Mouse (Mus musculus): ENCODE measurements at regions not wholly inside any gene's neighbourhood (a gene's known extent, or its start where the extent isn't known, plus 50 kb on each side); places are given as distances from the start of the nearest gene placed in this dataset.
"Not testable (repeated sequence)": the region's sequence is repeated elsewhere in the genome, so short reads cannot be mapped to it uniquely, and the experiment has no call there.

DNA sequence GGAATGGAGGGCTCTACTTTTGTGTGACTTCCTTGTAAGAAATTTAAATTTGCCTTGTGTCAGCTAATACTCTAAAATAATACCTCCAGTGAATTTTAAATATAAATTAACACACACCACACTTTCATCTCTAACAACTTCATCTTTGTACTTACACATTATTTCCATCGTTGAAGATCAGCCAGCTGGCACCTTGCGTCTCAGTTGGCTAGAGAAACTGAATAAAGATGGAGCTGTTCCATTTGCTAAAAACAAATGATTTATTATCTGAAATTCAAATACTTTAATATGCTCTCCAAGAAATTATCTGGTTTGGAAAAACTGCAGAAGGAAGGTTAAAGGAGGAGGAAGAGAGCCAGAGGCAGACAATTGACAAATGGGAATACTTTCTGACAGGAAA lies 122.0 kb upstream of the Gm11096 start:
- Histone ChIP-seq H3K27me3 (ENCODE audit: poor library complexity, severe bottlenecking) (no peaks in the 10 kb centered on the region), H3K9me3 (no peaks in the 10 kb centered on the region), H3K4me3 (no peak overlapping the region), H3K27ac (no peak overlapping the region), H3K4me1 (no peaks in the 10 kb centered on the region), H3K36me3 (replicated peaks) (no peaks in the 10 kb centered on the region)
- DNase-seq (ENCODE audit: extremely low spot score, low spot score) = no peak
- WGBS = 98% methylated on average over 2 of the region's 2 CpGs

DNA sequence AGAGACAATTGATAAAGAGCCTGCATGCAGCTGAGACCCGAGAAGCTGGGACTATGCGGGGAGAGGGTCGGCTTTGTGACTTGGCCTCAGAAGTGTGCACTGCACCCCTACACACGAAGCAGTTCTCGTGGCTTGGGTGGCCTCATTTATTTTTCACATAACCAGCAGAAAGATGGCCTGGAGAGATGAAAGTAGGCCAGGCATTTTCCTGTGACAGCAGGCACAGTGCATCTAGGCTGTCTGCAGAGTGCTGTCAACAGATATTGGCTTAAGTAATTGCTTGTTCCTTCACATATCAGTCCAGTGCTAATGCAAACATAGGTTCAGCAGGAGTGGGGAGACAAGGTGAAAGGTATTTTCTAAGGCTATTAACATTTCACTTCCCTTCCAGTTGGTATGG lies 124.9 kb upstream of the Gm11096 start:
- Histone ChIP-seq H3K9me3 (no peaks in the 10 kb centered on the region), H3K4me3 (no peak overlapping the region), H3K27ac (no peak overlapping the region), H3K27me3 (ENCODE audit: poor library complexity, severe bottlenecking) (no peaks in the 10 kb centered on the region), H3K36me3 (replicated peaks) (no peaks in the 10 kb centered on the region), H3K4me1 (no peaks in the 10 kb centered on the region)
- no peak for DNase-seq (ENCODE audit: extremely low spot score, low spot score)
- 84% methylated on average over 5 of the region's 5 CpGs for WGBS

DNA sequence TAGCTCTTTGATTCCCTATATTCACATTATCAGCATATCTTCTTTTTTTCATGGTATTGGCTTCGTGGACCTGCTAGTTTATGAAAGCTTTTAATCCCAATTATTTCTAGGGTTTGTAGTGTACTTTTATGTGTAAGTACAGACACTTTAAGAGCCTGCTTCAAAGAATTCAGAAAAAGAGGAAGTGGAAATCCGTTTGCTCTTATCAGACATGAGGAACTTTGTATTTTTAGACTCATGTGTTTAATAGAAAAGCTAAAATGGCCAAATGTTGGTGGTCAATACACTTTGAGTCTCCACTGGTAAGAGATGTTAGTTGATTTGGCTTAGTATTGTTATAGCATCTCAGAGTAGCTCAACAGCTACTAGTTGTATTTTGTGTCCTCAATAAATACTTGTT lies 135.7 kb upstream of the Gm11096 start:
- Histone ChIP-seq H3K27me3 (ENCODE audit: poor library complexity, severe bottlenecking) (no peaks in the 10 kb centered on the region), H3K36me3 (replicated peaks) (no peaks in the 10 kb centered on the region), H3K27ac (no peak overlapping the region), H3K4me1 (no peaks in the 10 kb centered on the region), H3K4me3 (no peak overlapping the region), H3K9me3 (no peaks in the 10 kb centered on the region)
- DNase-seq (ENCODE audit: extremely low spot score, low spot score) = no peak
- 79% methylated on average over 2 of the region's 2 CpGs for WGBS

- Histone ChIP-seq H3K4me3 (no peak overlapping the region), H3K9me3 (no peaks in the 10 kb centered on the region), H3K36me3 (replicated peaks) (no peaks in the 10 kb centered on the region), H3K27ac (no peak overlapping the region), H3K4me1 (no peaks in the 10 kb centered on the region), H3K27me3 (ENCODE audit: poor library complexity, severe bottlenecking) (no peaks in the 10 kb centered on the region)
- 88% methylated on average over 1 of the region's 1 CpGs for WGBS
- no peak for DNase-seq (ENCODE audit: extremely low spot score, low spot score)
Observed at GRCm38 (mm10) chr17:81304574-81304973, 137.0 kb upstream of the Gm11096 start.

DNA sequence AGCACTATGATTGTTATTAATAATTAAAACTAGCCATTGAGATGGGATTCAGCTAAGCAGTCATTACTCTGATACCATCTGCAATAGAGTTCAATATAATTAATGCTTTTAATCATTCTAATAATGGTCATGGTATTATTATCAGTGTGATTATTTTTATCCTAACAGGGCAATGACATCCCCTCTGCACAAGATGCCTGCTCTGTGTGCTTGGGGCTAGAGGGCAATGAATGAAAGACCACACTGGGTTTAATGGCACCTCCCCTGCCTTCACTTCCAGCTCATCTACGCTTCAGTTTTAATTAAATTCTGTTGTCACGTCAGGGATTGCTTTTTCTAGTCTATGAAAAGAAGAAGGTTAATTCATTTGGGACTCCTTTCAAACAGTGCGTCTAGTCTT lies 139.1 kb upstream of the Gm11096 start:
- Histone ChIP-seq H3K9me3 (no peaks in the 10 kb centered on the region), H3K4me3 (no peak overlapping the region), H3K36me3 (replicated peaks) (no peaks in the 10 kb centered on the region), H3K27me3 (ENCODE audit: poor library complexity, severe bottlenecking) (no peaks in the 10 kb centered on the region), H3K27ac (no peak overlapping the region), H3K4me1 (no peaks in the 10 kb centered on the region)
- no peak for DNase-seq (ENCODE audit: extremely low spot score, low spot score)
- WGBS = 50% methylated on average over 3 of the region's 3 CpGs

GRCm38 (mm10) chr17:81291829-81292228 lies 149.7 kb upstream of the Gm11096 start:
- Histone ChIP-seq H3K4me3 (no peak overlapping the region), H3K9me3 (no peaks in the 10 kb centered on the region), H3K27ac (no peak overlapping the region), H3K27me3 (ENCODE audit: poor library complexity, severe bottlenecking) (no peaks in the 10 kb centered on the region), H3K4me1 (no peaks in the 10 kb centered on the region), H3K36me3 (replicated peaks) (no peaks in the 10 kb centered on the region)
- no peak for DNase-seq (ENCODE audit: extremely low spot score, low spot score)
- 93% methylated on average over 2 of the region's 2 CpGs for WGBS

DNA sequence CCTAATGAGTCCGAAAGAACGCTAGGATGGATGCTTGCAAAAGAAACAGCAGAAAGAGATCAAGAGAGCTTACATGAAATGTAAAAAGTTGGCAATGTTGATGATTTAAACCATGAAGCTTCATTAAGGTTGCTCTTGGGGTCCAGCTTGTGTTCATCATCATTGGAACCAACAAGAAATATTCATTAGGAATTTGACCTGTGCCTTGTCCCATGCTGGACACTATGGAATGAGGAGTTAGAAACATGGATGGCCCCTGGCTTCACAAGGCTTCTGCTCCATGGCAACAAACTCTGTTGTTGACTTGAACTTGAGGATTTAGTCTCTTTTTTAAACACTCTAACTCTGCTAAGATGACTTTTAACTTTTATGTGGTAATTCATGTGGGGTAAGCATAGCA lies 159.0 kb upstream of the Gm11096 start:
- H3K27me3 ChIP-seq (ENCODE audit: poor library complexity, severe bottlenecking) = no peaks in the 10 kb centered on the region
- H3K4me3 ChIP-seq = no peak overlapping the region
- H3K36me3 ChIP-seq (replicated peaks) = no peaks in the 10 kb centered on the region
- WGBS = 87% methylated on average over 2 of the region's 2 CpGs
- no peak for DNase-seq (ENCODE audit: extremely low spot score, low spot score)
- no peaks in the 10 kb centered on the region for H3K9me3 ChIP-seq
- no peaks in the 10 kb centered on the region for H3K4me1 ChIP-seq
- no peak overlapping the region for H3K27ac ChIP-seq

- no peaks in the 10 kb centered on the region for H3K36me3 ChIP-seq (replicated peaks)
- 62% methylated on average over 1 of the region's 1 CpGs for WGBS
- no peaks in the 10 kb centered on the region for H3K9me3 ChIP-seq
- no peak overlapping the region for H3K4me3 ChIP-seq
- no peaks in the 10 kb centered on the region for H3K4me1 ChIP-seq
- no peak overlapping the region for H3K27ac ChIP-seq
- no peaks in the 10 kb centered on the region for H3K27me3 ChIP-seq (ENCODE audit: poor library complexity, severe bottlenecking)
- DNase-seq (ENCODE audit: extremely low spot score, low spot score) = no peak
Observed at GRCm38 (mm10) chr17:81270235-81270634, 171.3 kb upstream of the Gm11096 start.

GRCm38 (mm10) chr17:81261957-81262356 lies 179.6 kb upstream of the Gm11096 start:
- Histone ChIP-seq H3K27me3 (ENCODE audit: poor library complexity, severe bottlenecking) (no peaks in the 10 kb centered on the region), H3K4me3 (no peak overlapping the region), H3K27ac (no peak overlapping the region), H3K4me1 (no peaks in the 10 kb centered on the region), H3K9me3 (no peaks in the 10 kb centered on the region), H3K36me3 (replicated peaks) (no peaks in the 10 kb centered on the region)
- WGBS = 88% methylated on average over 1 of the region's 1 CpGs
- DNase-seq (ENCODE audit: extremely low spot score, low spot score) = no peak

- no peak for DNase-seq (ENCODE audit: extremely low spot score, low spot score)
- H3K4me1 ChIP-seq = no peaks in the 10 kb centered on the region
- 87% methylated on average over 1 of the region's 1 CpGs for WGBS
- H3K36me3 ChIP-seq (replicated peaks) = no peaks in the 10 kb centered on the region
- H3K4me3 ChIP-seq = no peak overlapping the region
- no peaks in the 10 kb centered on the region for H3K27me3 ChIP-seq (ENCODE audit: poor library complexity, severe bottlenecking)
- H3K9me3 ChIP-seq = no peaks in the 10 kb centered on the region
- H3K27ac ChIP-seq = no peak overlapping the region
Observed at GRCm38 (mm10) chr17:81260036-81260435, 181.5 kb upstream of the Gm11096 start.

GRCm38 (mm10) chr17:81256106-81256505 lies 185.5 kb upstream of the Gm11096 start:
- no peak overlapping the region for H3K27ac ChIP-seq
- H3K27me3 ChIP-seq (ENCODE audit: poor library complexity, severe bottlenecking) = no peaks in the 10 kb centered on the region
- no peaks in the 10 kb centered on the region for H3K36me3 ChIP-seq (replicated peaks)
- WGBS = 53% methylated on average over 3 of the region's 3 CpGs
- H3K4me1 ChIP-seq = no peaks in the 10 kb centered on the region
- no peak overlapping the region for H3K4me3 ChIP-seq
- DNase-seq (ENCODE audit: extremely low spot score, low spot score) = no peak
- H3K9me3 ChIP-seq = no peaks in the 10 kb centered on the region

GRCm38 (mm10) chr17:81250748-81251147 lies 185.9 kb upstream of the Thumpd2 start:
- WGBS = 81% methylated on average over 3 of the region's 3 CpGs
- H3K4me1 ChIP-seq = no peaks in the 10 kb centered on the region
- no peak for DNase-seq (ENCODE audit: extremely low spot score, low spot score)
- H3K27ac ChIP-seq = no peak overlapping the region
- H3K4me3 ChIP-seq = no peak overlapping the region
- H3K27me3 ChIP-seq (ENCODE audit: poor library complexity, severe bottlenecking) = no peaks in the 10 kb centered on the region
- no peaks in the 10 kb centered on the region for H3K36me3 ChIP-seq (replicated peaks)
- no peaks in the 10 kb centered on the region for H3K9me3 ChIP-seq

GRCm38 (mm10) chr17:81246156-81246555 lies 181.3 kb upstream of the Thumpd2 start:
- Histone ChIP-seq H3K4me3 (no peak overlapping the region), H3K4me1 (no peaks in the 10 kb centered on the region), H3K36me3 (replicated peaks) (no peaks in the 10 kb centered on the region), H3K27me3 (ENCODE audit: poor library complexity, severe bottlenecking) (no peaks in the 10 kb centered on the region), H3K27ac (no peak overlapping the region), H3K9me3 (no peaks in the 10 kb centered on the region)
- 93% methylated on average over 6 of the region's 6 CpGs for WGBS
- no peak for DNase-seq (ENCODE audit: extremely low spot score, low spot score)

DNA sequence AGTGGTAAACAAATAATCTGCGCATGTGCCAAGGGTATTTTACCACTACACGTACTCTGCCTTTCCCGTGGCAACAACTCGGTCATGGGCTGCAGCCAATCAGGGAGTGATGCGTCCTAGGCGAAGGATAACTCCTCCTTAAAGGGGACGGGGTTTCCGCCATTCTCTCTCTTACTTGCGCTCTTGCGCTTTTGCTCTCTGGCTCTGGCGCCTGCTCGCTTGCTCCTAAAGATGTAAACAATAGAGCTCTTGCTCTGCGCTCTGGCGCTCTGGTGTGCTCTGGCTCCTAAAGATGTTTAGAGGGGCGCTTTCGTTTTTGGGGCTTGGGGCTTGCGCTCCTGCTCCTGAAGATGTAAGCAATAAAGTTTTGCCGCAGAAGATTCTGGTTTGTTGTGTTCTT lies 166.9 kb upstream of the Thumpd2 start:
- DNase-seq (ENCODE audit: extremely low spot score, low spot score); H3K9me3 ChIP-seq; H3K27me3 ChIP-seq (ENCODE audit: poor library complexity, severe bottlenecking); H3K36me3 ChIP-seq (replicated peaks); H3K4me3 ChIP-seq; H3K4me1 ChIP-seq; H3K27ac ChIP-seq: not testable (repeated sequence)
- 97% methylated on average over 15 of the region's 18 CpGs for WGBS

All from forebrain, embryonic 10.5 days (tissue).